Mouse (Mus musculus): ENCODE measurements around the gene Zfp715. TPM values are rescaled to one million over a fixed set of nuclear protein-coding genes. Genes with fewer than 3 reads are reported as not detected.
A peak's percentile ranks its signal among the peaks of the same experiment; 100 is the strongest.

Gene Zfp715
- polyA plus RNA-seq, 1 experiment from 2014 or later = 7.8 TPM

- DNase-seq (ENCODE audit: low spot score) = no peak
- no peaks in the 10 kb centered on the region for H3K4me1 ChIP-seq (replicated peaks)
- H3K27ac ChIP-seq = no peak overlapping the region
- no peaks in the 10 kb centered on the region for H3K27me3 ChIP-seq (ENCODE audit: insufficient read depth, poor library complexity, severe bottlenecking)
- no peaks in the 10 kb centered on the region for H3K36me3 ChIP-seq
- no peaks in the 10 kb centered on the region for H3K9me3 ChIP-seq
- no peak overlapping the region for H3K4me3 ChIP-seq
- 80% methylated on average over 5 of the region's 5 CpGs for WGBS
These were observed 30.1 kb upstream of the Zfp715 start for GRCm38 (mm10) chr7:43343191-43343590.

GRCm38 (mm10) chr7:43340771-43341170 lies 27.7 kb upstream of the Zfp715 start:
- Histone ChIP-seq H3K9me3 (no peaks in the 10 kb centered on the region), H3K36me3 (no peaks in the 10 kb centered on the region), H3K27ac (no peak overlapping the region), H3K4me3 (no peak overlapping the region), H3K27me3 (ENCODE audit: insufficient read depth, poor library complexity, severe bottlenecking) (no peaks in the 10 kb centered on the region), H3K4me1 (replicated peaks) (no peaks in the 10 kb centered on the region)
- 84% methylated on average over 4 of the region's 4 CpGs for WGBS
- no peak for DNase-seq (ENCODE audit: low spot score)

- 64% methylated on average over 2 of the region's 2 CpGs for WGBS
- Histone ChIP-seq H3K27ac (no peak overlapping the region), H3K27me3 (ENCODE audit: insufficient read depth, poor library complexity, severe bottlenecking) (no peaks in the 10 kb centered on the region)
These were observed 20.8 kb upstream of the Zfp715 start for GRCm38 (mm10) chr7:43333899-43334298.

GRCm38 (mm10) chr7:43333203-43333602 lies 20.1 kb upstream of the Zfp715 start:
- H3K36me3 ChIP-seq = no peaks in the 10 kb centered on the region
- WGBS = 51% methylated on average over 7 of the region's 7 CpGs
- no peaks in the 10 kb centered on the region for H3K9me3 ChIP-seq
- no peaks in the 10 kb centered on the region for H3K4me1 ChIP-seq (replicated peaks)
- no peak overlapping the region for H3K27ac ChIP-seq
- H3K4me3 ChIP-seq = no peak overlapping the region
- DNase-seq (ENCODE audit: low spot score) = no peak
- H3K27me3 ChIP-seq (ENCODE audit: insufficient read depth, poor library complexity, severe bottlenecking) = no peaks in the 10 kb centered on the region

More at GRCm38 (mm10) chr7:43333899-43334298, 20.8 kb upstream of the Zfp715 start:
- no peak for DNase-seq (ENCODE audit: low spot score)
- Histone ChIP-seq H3K36me3 (no peaks in the 10 kb centered on the region), H3K4me1 (replicated peaks) (no peaks in the 10 kb centered on the region), H3K9me3 (no peaks in the 10 kb centered on the region), H3K4me3 (no peak overlapping the region)

- no peak for DNase-seq (ENCODE audit: low spot score)
- no peaks in the 10 kb centered on the region for H3K36me3 ChIP-seq
- H3K4me3 ChIP-seq = no peak overlapping the region
- H3K27me3 ChIP-seq (ENCODE audit: insufficient read depth, poor library complexity, severe bottlenecking) = no peaks in the 10 kb centered on the region
- no peaks in the 10 kb centered on the region for H3K9me3 ChIP-seq
- 77% methylated on average over 4 of the region's 4 CpGs for WGBS
- H3K27ac ChIP-seq = no peak overlapping the region
- H3K4me1 ChIP-seq (replicated peaks) = no peaks in the 10 kb centered on the region
These were observed 15.0 kb upstream of the Zfp715 start for GRCm38 (mm10) chr7:43328101-43328500.

- Histone ChIP-seq H3K27me3 (ENCODE audit: insufficient read depth, poor library complexity, severe bottlenecking) (no peaks in the 10 kb centered on the region), H3K27ac (no peak overlapping the region), H3K4me1 (replicated peaks) (no peaks in the 10 kb centered on the region), H3K4me3 (no peak overlapping the region), H3K36me3 (no peaks in the 10 kb centered on the region), H3K9me3 (no peaks in the 10 kb centered on the region)
- no peak for DNase-seq (ENCODE audit: low spot score)
- WGBS = 57% methylated on average over 10 of the region's 10 CpGs
These were observed 13.2 kb upstream of the Zfp715 start for GRCm38 (mm10) chr7:43326223-43326780.

GRCm38 (mm10) chr7:43312386-43313012 lies 595 bp downstream of the Zfp715 start:
- Histone ChIP-seq H3K27ac (peak overlapping the region; percentile 88), H3K4me1 (replicated peaks) (peaks cover 14% of the 10 kb centered on the region), H3K36me3 (peaks cover 32% of the 10 kb centered on the region), H3K27me3 (ENCODE audit: insufficient read depth, poor library complexity, severe bottlenecking) (no peaks in the 10 kb centered on the region), H3K9me3 (0 out of 2 replicates have a peak, but pooled peaks cover 3% of the 10 kb centered on the region), H3K4me3 (peak overlapping the region; percentile 89)
- no peak for DNase-seq (ENCODE audit: low spot score)
- WGBS = 2% methylated on average over 32 of the region's 32 CpGs

GRCm38 (mm10) chr7:43311632-43312031 lies 1.5 kb downstream of the Zfp715 start:
- peaks cover 14% of the 10 kb centered on the region for H3K4me1 ChIP-seq (replicated peaks)

GRCm38 (mm10) chr7:43309069-43309468 lies 4.0 kb downstream of the Zfp715 start:
- WGBS = 89% methylated on average over 2 of the region's 2 CpGs
- no peaks in the 10 kb centered on the region for H3K27me3 ChIP-seq (ENCODE audit: insufficient read depth, poor library complexity, severe bottlenecking)
- DNase-seq (ENCODE audit: low spot score) = no peak
- H3K36me3 ChIP-seq = peaks cover 61% of the 10 kb centered on the region
- H3K4me3 ChIP-seq = no peak overlapping the region
- H3K9me3 ChIP-seq = no peaks in the 10 kb centered on the region
- H3K4me1 ChIP-seq (replicated peaks) = peaks cover 14% of the 10 kb centered on the region
- H3K27ac ChIP-seq = no peak overlapping the region

More at GRCm38 (mm10) chr7:43311632-43312031, 1.5 kb downstream of the Zfp715 start:
- Histone ChIP-seq H3K27ac (no peak overlapping the region), H3K27me3 (ENCODE audit: insufficient read depth, poor library complexity, severe bottlenecking) (no peaks in the 10 kb centered on the region), H3K4me3 (peak overlapping the region; percentile 89), H3K36me3 (peaks cover 40% of the 10 kb centered on the region), H3K9me3 (0 out of 2 replicates have a peak, but pooled peaks cover 3% of the 10 kb centered on the region)
- WGBS = 88% methylated on average over 6 of the region's 6 CpGs
- DNase-seq (ENCODE audit: low spot score) = no peak

GRCm38 (mm10) chr7:43305235-43305634 lies 7.9 kb downstream of the Zfp715 start:
- Histone ChIP-seq H3K4me3 (no peak overlapping the region), H3K27me3 (ENCODE audit: insufficient read depth, poor library complexity, severe bottlenecking) (no peaks in the 10 kb centered on the region), H3K9me3 (no peaks in the 10 kb centered on the region), H3K36me3 (peaks cover 89% of the 10 kb centered on the region), H3K4me1 (replicated peaks) (no peaks in the 10 kb centered on the region), H3K27ac (no peak overlapping the region)
- DNase-seq (ENCODE audit: low spot score) = no peak
- WGBS = 88% methylated on average over 3 of the region's 3 CpGs

GRCm38 (mm10) chr7:43291524-43291923 lies 21.6 kb downstream of the Zfp715 start:
- H3K36me3 ChIP-seq = peaks cover 22% of the 10 kb centered on the region
- no peaks in the 10 kb centered on the region for H3K4me1 ChIP-seq (replicated peaks)
- no peak overlapping the region for H3K4me3 ChIP-seq
- H3K9me3 ChIP-seq = no peaks in the 10 kb centered on the region
- H3K27ac ChIP-seq = no peak overlapping the region
- no peaks in the 10 kb centered on the region for H3K27me3 ChIP-seq (ENCODE audit: insufficient read depth, poor library complexity, severe bottlenecking)
- no peak for DNase-seq (ENCODE audit: low spot score)
- WGBS = 89% methylated on average over 3 of the region's 3 CpGs

- no peaks in the 10 kb centered on the region for H3K9me3 ChIP-seq
- H3K4me1 ChIP-seq (replicated peaks) = no peaks in the 10 kb centered on the region
- H3K27me3 ChIP-seq (ENCODE audit: insufficient read depth, poor library complexity, severe bottlenecking) = no peaks in the 10 kb centered on the region
- H3K27ac ChIP-seq = no peak overlapping the region
- H3K36me3 ChIP-seq = no peaks in the 10 kb centered on the region
- peak overlapping the region; percentile 40 for H3K4me3 ChIP-seq
- peak; percentile 70 for DNase-seq (ENCODE audit: low spot score)
- 11% methylated on average over 18 of the region's 18 CpGs for WGBS
These were observed 30.1 kb downstream of the Zfp715 start for GRCm38 (mm10) chr7:43282859-43283595.

- H3K27ac ChIP-seq = no peak overlapping the region
- H3K4me3 ChIP-seq = no peak overlapping the region
- peaks cover 3% of the 10 kb centered on the region; the same call in 1 of the 2 replicates for H3K9me3 ChIP-seq
- DNase-seq (ENCODE audit: low spot score) = no peak
- no peaks in the 10 kb centered on the region for H3K4me1 ChIP-seq (replicated peaks)
- no peaks in the 10 kb centered on the region for H3K27me3 ChIP-seq (ENCODE audit: insufficient read depth, poor library complexity, severe bottlenecking)
- 83% methylated on average over 2 of the region's 3 CpGs for WGBS
- no peaks in the 10 kb centered on the region for H3K36me3 ChIP-seq
These were observed 30.6 kb downstream of the Zfp715 start for GRCm38 (mm10) chr7:43282459-43282858.
